Mouse (Mus musculus) neural tube, embryonic 10.5 days (tissue): ENCODE measurements around the gene Ocel1.

Experiments
- DNase-seq: peaks from one replicate; pipeline ENCODE4 v3.0.0-alpha.2; 2017; ENCODE audit warnings: low spot score; ENCODE audit errors: extremely low spot score

Ocel1 gene

GRCm38 (mm10) chr8:71403107-71403885, 32.2 kb downstream of the Ocel1 start:
- peak; percentile 10 for DNase-seq

- peak; percentile 12 for DNase-seq
Observed at GRCm38 (mm10) chr8:71404011-71404410, 32.9 kb downstream of the Ocel1 start.

GRCm38 (mm10) chr8:71404951-71405351, 33.9 kb downstream of the Ocel1 start:
- DNase-seq = peak; percentile 14

GRCm38 (mm10) chr8:71405401-71406098, 34.5 kb downstream of the Ocel1 start, which contains the start of gene Ankle1:
TSS of gene Ankle1 (plus strand) at chr8:71406010.
- peak; percentile 96 for DNase-seq

- DNase-seq = peak; percentile 84
Observed at GRCm38 (mm10) chr8:71406099-71407015, 35.3 kb downstream of the Ocel1 start.

GRCm38 (mm10) chr8:71407441-71407840, 36.3 kb downstream of the Ocel1 start:
- DNase-seq = peak; percentile 10

- DNase-seq = peak; percentile 6
Observed at GRCm38 (mm10) chr8:71408231-71408630, 37.1 kb downstream of the Ocel1 start.

- DNase-seq = peak; percentile 17
Observed at GRCm38 (mm10) chr8:71411535-71412273, 40.6 kb downstream of the Ocel1 start.

- DNase-seq = no peak
Observed at GRCm38 (mm10) chr8:71422121-71422520, 51.0 kb downstream of the Ocel1 start.
